8 mouse cellular contexts compared by ENCODE assay signal in genomic region chrX:57392367-57393246, GRCm38 (mm10). TPM values are rescaled to one million over a fixed set of nuclear protein-coding genes. Genes with fewer than 3 reads are reported as not detected.
DNase-seq lines count a peak whose midpoint lies in the region; ATAC-seq lines count a peak whose summit lies in the region.

Gene Rbmx, minus strand, starts transcription at chrX:57393036.

- no peaks in the 10 kb centered on the region for H3K4me1 ChIP-seq in heart, embryonic 14.5 days (ENCODE audit: control insufficient read depth in 2 of 2, insufficient read depth in 2 of 2, low read length in 2 of 2)
- peaks cover 3% of the 10 kb centered on the region; the same call in 1 of the 2 replicates for H3K4me1 ChIP-seq in liver, embryonic 13.5 days (replicated peaks)
- 0 out of 2 replicates have a peak, but pooled peaks cover 2% of the 10 kb centered on the region for H3K4me1 ChIP-seq in stomach, embryonic 16.5 days (ENCODE audit: control insufficient read depth, insufficient read depth, low read length)

- no peaks in the 10 kb centered on the region for H3K9me3 ChIP-seq in heart, embryonic 14.5 days (ENCODE audit: control insufficient read depth, low read length)
- no peaks in the 10 kb centered on the region for H3K9me3 ChIP-seq in liver, embryonic 13.5 days (replicated peaks)
- no peaks in the 10 kb centered on the region for H3K9me3 ChIP-seq in stomach, embryonic 16.5 days (replicated peaks; ENCODE audit: control insufficient read depth, low read length)

- H3K27ac ChIP-seq in heart, embryonic 14.5 days (replicated peaks in 1 of 2; ENCODE audit: control insufficient read depth in 1 of 2, insufficient read depth in 1 of 2, low read depth in 2 of 2, low read length in 2 of 2), result peak within 1 kb of the TSS; percentile 97 to 100
- H3K27ac ChIP-seq in liver, embryonic 13.5 days, result peak within 1 kb of the TSS; percentile 93
- peak within 1 kb of the TSS; percentile 97 for H3K27ac ChIP-seq in stomach, embryonic 16.5 days (ENCODE audit: low read length)

- peak within 1 kb of the TSS; percentile 58 for H3K4me2 ChIP-seq in heart, embryonic 14.5 days (ENCODE audit: low read length)
- peak within 1 kb of the TSS; percentile 64 for H3K4me2 ChIP-seq in liver, embryonic 13.5 days
- peak within 1 kb of the TSS; percentile 55 for H3K4me2 ChIP-seq in stomach, embryonic 16.5 days (ENCODE audit: low read depth, low read length)

- peaks cover 34% of the 10 kb centered on the region for H3K36me3 ChIP-seq in heart, embryonic 14.5 days (ENCODE audit: control insufficient read depth, insufficient read depth, low read length)
- peaks cover 29% of the 10 kb centered on the region for H3K36me3 ChIP-seq in liver, embryonic 13.5 days
- peaks cover 9% of the 10 kb centered on the region; the same call in 1 of the 2 replicates for H3K36me3 ChIP-seq in stomach, embryonic 16.5 days (ENCODE audit: control insufficient read depth, insufficient read depth, low read length)

- peak; percentile 79 for DNase-seq in c-Kit-negative CD71-positive TER-119-positive erythroid progenitor cells, embryonic 14.5 days (ENCODE audit: low read depth, low spot score)
- DNase-seq in fibroblast of lung, adult 2 months (ENCODE audit: low read depth), result peak; percentile 89
- DNase-seq in kidney, postnatal 14 days, result peak; percentile 91
- peak; percentile 75 for DNase-seq in liver, embryonic 13.5 days
- peak; percentile 79 for DNase-seq in neural tube, embryonic 10.5 days (ENCODE audit: extremely low spot score, low spot score)

- WGBS in heart, embryonic 14.5 days, result 14% methylated on average over 50 of the region's 50 CpGs
- 11% methylated on average over 50 of the region's 50 CpGs for WGBS in liver, embryonic 13.5 days (ENCODE audit: insufficient replicate concordance)
- WGBS in stomach, embryonic 16.5 days, result 20% methylated on average over 50 of the region's 50 CpGs

- peak within 1 kb of the TSS; percentile 83 for H3K9ac ChIP-seq in heart, embryonic 14.5 days (ENCODE audit: low read length)
- peak within 1 kb of the TSS; percentile 78 for H3K9ac ChIP-seq in liver, embryonic 13.5 days
- H3K9ac ChIP-seq in stomach, embryonic 16.5 days (ENCODE audit: low read length), result peak within 1 kb of the TSS; percentile 79

- peak within 1 kb of the TSS; percentile 60 to 92 for H3K4me3 ChIP-seq in heart, embryonic 14.5 days (ENCODE audit: control insufficient read depth in 1 of 2, insufficient read depth in 1 of 2, low read depth in 1 of 2, low read length in 2 of 2)
- peak within 1 kb of the TSS; percentile 69 for H3K4me3 ChIP-seq in liver, embryonic 13.5 days (replicated peaks)
- H3K4me3 ChIP-seq in stomach, embryonic 16.5 days (replicated peaks; ENCODE audit: low read length), result peak within 1 kb of the TSS; percentile 61

- peak; percentile 95 for ATAC-seq in CD4-positive, CD25-positive, alpha-beta regulatory T cell, adult 4 months
- peak; percentile 93 for ATAC-seq in heart, embryonic 14.5 days (ENCODE audit: insufficient number of reproducible peaks, insufficient read depth, low FRiP score, low read depth)
- peak; percentile 93 for ATAC-seq in liver, embryonic 13.5 days (ENCODE audit: low read depth)
- ATAC-seq in stomach, embryonic 16.5 days (ENCODE audit: insufficient read depth, low FRiP score), result peak; percentile 94

- H3K27me3 ChIP-seq in heart, embryonic 14.5 days (ENCODE audit: control insufficient read depth, insufficient read depth, low read length), result no peaks in the 10 kb centered on the region
- no peaks in the 10 kb centered on the region for H3K27me3 ChIP-seq in liver, embryonic 13.5 days
- no peaks in the 10 kb centered on the region for H3K27me3 ChIP-seq in stomach, embryonic 16.5 days (ENCODE audit: control insufficient read depth, insufficient read depth, low read length)

RNA-seq across cellular contexts. Expression of gene Rbmx, which starts in this region (rescaled TPM):
- polyA plus RNA-seq in CD4-positive, CD25-positive, alpha-beta regulatory T cell, adult 4 months (2017; shearing (Covaris generic)), result 10 to 100 TPM; 74.9 to 92.2 TPM
- polyA plus RNA-seq in heart, embryonic 14.5 days (2014; fragmentation: Nextera tagmentation; extraction: Ambion mirVana), result 88.7 and 92.5 TPM in 2 replicates
- polyA plus RNA-seq in liver, embryonic 13.5 days (2015; fragmentation: Nextera tagmentation; extraction: Ambion mirVana), result 27.4 and 30.8 TPM in 2 replicates
- polyA plus RNA-seq in stomach, embryonic 16.5 days (2015; fragmentation: Nextera tagmentation; extraction: Ambion mirVana), result 83.8 and 90.4 TPM in 2 replicates

Comparison
In these comparisons a context has a peak if more than half of its experiments do, and no peak if none do; other contexts are left out.
1. Peak in every context shown above with its lines: DNase-seq, ATAC-seq, H3K4me3 ChIP-seq and H3K27ac ChIP-seq.